Mouse (Mus musculus) lung, postnatal 0 days (tissue): ENCODE results near the gene Rmdn2. TPM values are rescaled to one million over a fixed set of nuclear protein-coding genes. Genes with fewer than 3 reads are reported as not detected.

Source experiments
- ATAC-seq: fragments of 200-750 bp; cut with Nextera tagmentation; 2 replicates; pipeline ENCODE4 v1.8.0; 2017; ENCODE audit warnings: moderate library complexity
- DNase-seq: peaks from one replicate; pipeline ENCODE4 v3.0.0-alpha.2; 2016; ENCODE audit warnings: low spot score
- H3K27ac ChIP-seq: fragments of 300-500 bp; sonication (generic); 2 replicates; pipeline ENCODE4 v1.5.1; 2014; ENCODE audit warnings: antibody characterized with exemption, mild to moderate bottlenecking, low read length, mixed read lengths
- H3K27me3 ChIP-seq: fragments of 300-500 bp; sonication (generic); replicated peaks from 2 replicates; pipeline ENCODE4 v1.6.1; 2014; ENCODE audit warnings: low read length, mixed read lengths; ENCODE audit not compliant: insufficient read depth
- H3K36me3 ChIP-seq: fragments of 300-500 bp; sonication (generic); 2 replicates; pipeline ENCODE4 v1.6.1; 2014; ENCODE audit warnings: low read length, mixed read lengths; ENCODE audit not compliant: insufficient read depth
- H3K4me1 ChIP-seq: fragments of 300-500 bp; sonication (generic); 2 replicates; pipeline ENCODE4 v1.6.1; 2014; ENCODE audit warnings: antibody characterized with exemption, low read depth, low read length, mixed read lengths; ENCODE audit not compliant: insufficient read depth
- H3K4me2 ChIP-seq: fragments of 300-500 bp; sonication (generic); replicated peaks from 2 replicates; pipeline ENCODE4 v1.6.1; 2014; ENCODE audit warnings: low read depth, mild to moderate bottlenecking, low read length, moderate library complexity, mixed read lengths
- H3K4me3 ChIP-seq: fragments of 300-500 bp; sonication (generic); 2 replicates; pipeline ENCODE4 v1.5.1; 2014; ENCODE audit warnings: low read depth, low read length
- H3K9ac ChIP-seq: fragments of 300-500 bp; sonication (generic); replicated peaks from 2 replicates; pipeline ENCODE4 v1.6.1; 2014; ENCODE audit warnings: low read depth, mild to moderate bottlenecking
- H3K9me3 ChIP-seq: fragments of 300-500 bp; sonication (generic); 2 replicates; pipeline ENCODE4 v1.6.1; 2016; ENCODE audit warnings: low read length, mixed read lengths
- CTCF ChIP-seq: IDR thresholded peaks from 2 replicates; pipeline ENCODE4 v1.5.1; 2016; ENCODE audit warnings: antibody characterized with exemption, mild to moderate bottlenecking
- EP300 ChIP-seq: IDR thresholded peaks from 2 replicates; pipeline ENCODE4 v1.6.1; 2016; ENCODE audit warnings: antibody characterized with exemption, mild to moderate bottlenecking, control low read depth
- WGBS: fragments of 180-500 bp; shearing (Covaris S2); extraction: QIAGEN DNeasy Blood & Tissue Kit; methylation state at CpG from one replicate; pipeline ENCODE4 v1.1.7; 2014; 5-methylcytosine and 5-hydroxymethylcytosine counted together
- polyA plus RNA-seq: library from polyadenylated mRNA; unstranded; fragments of >200 nt; fragmentation: Nextera tagmentation; extraction: Ambion mirVana; gene quantifications from 2 replicates; pipeline ENCODE4 v1.2.1, GENCODE M21; 2015

Rmdn2 gene
- 38.7 and 58.1 TPM in 2 replicates for polyA plus RNA-seq

- H3K36me3 ChIP-seq = no peaks in the 10 kb centered on the region
- no peaks in the 10 kb centered on the region for H3K4me1 ChIP-seq
- WGBS = 76% methylated on average over 4 of the region's 4 CpGs
These were observed at the start of gene Rmdn2 for GRCm38 (mm10) chr17:79611545-79611944. TSS of gene Rmdn2 (plus strand) at chr17:79611863.

GRCm38 (mm10) chr17:79563067-79563620, 48.5 kb upstream of the Rmdn2 start:
- peak; percentile 42 for DNase-seq
- no peaks in the 10 kb centered on the region for H3K36me3 ChIP-seq
- WGBS = 61% methylated on average over 7 of the region's 7 CpGs
- H3K4me3 ChIP-seq = no peak overlapping the region
- H3K27me3 ChIP-seq = no peaks in the 10 kb centered on the region
- TF ChIP-seq EP300 (no peak), CTCF (no peak)
- H3K27ac ChIP-seq = 0 out of 2 replicates have a peak overlapping the region, but pooled peaks have one; percentile 10
- H3K9ac ChIP-seq = no peak overlapping the region
- H3K9me3 ChIP-seq = peaks cover 9% of the 10 kb centered on the region
- no peak overlapping the region for H3K4me2 ChIP-seq
- H3K4me1 ChIP-seq = peaks cover 4% of the 10 kb centered on the region; the same call in 1 of the 2 replicates
- ATAC-seq = no peak

More at GRCm38 (mm10) chr17:79611545-79611944, at the start of gene Rmdn2:
- no peaks in the 10 kb centered on the region for H3K9me3 ChIP-seq
- peak within 1 kb of the TSS; percentile 76 for H3K27ac ChIP-seq
- ATAC-seq = no peak
- DNase-seq = no peak
- H3K27me3 ChIP-seq = no peaks in the 10 kb centered on the region
- H3K9ac ChIP-seq = no peak within 1 kb of the TSS
- TF ChIP-seq CTCF (no peak), EP300 (no peak)
- H3K4me3 ChIP-seq = no peak within 1 kb of the TSS
- H3K4me2 ChIP-seq = no peak within 1 kb of the TSS

- H3K9ac ChIP-seq = no peak overlapping the region
- H3K4me1 ChIP-seq = peaks cover 4% of the 10 kb centered on the region; the same call in 1 of the 2 replicates
- DNase-seq (no peak), ATAC-seq (no peak)
- no peak overlapping the region for H3K4me3 ChIP-seq
- H3K27ac ChIP-seq = 0 out of 2 replicates have a peak overlapping the region, but pooled peaks have one; percentile 10
- TF ChIP-seq EP300 = no peak
- TF ChIP-seq CTCF = no peak
- H3K36me3 ChIP-seq = no peaks in the 10 kb centered on the region
- WGBS = 50% methylated on average over 2 of the region's 2 CpGs
- H3K27me3 ChIP-seq = no peaks in the 10 kb centered on the region
- H3K9me3 ChIP-seq = peaks cover 9% of the 10 kb centered on the region
- no peak overlapping the region for H3K4me2 ChIP-seq
These were observed 47.9 kb upstream of the Rmdn2 start for GRCm38 (mm10) chr17:79563721-79564120.

- DNase-seq (peak; percentile 84), ATAC-seq (peak; percentile 94)
- Histone ChIP-seq H3K9me3 (no peaks in the 10 kb centered on the region; the same call in 1 of the 2 replicates), H3K4me2 (no peak overlapping the region), H3K27me3 (no peaks in the 10 kb centered on the region), H3K36me3 (no peaks in the 10 kb centered on the region), H3K9ac (no peak overlapping the region), H3K4me3 (no peak overlapping the region), H3K4me1 (peaks cover 4% of the 10 kb centered on the region; the same call in 1 of the 2 replicates), H3K27ac (peak overlapping the region; percentile 75)
- no peak for TF ChIP-seq CTCF
- peak; percentile 92 for TF ChIP-seq EP300
- 12% methylated on average over 9 of the region's 9 CpGs for WGBS
These were observed 46.3 kb upstream of the Rmdn2 start for GRCm38 (mm10) chr17:79565241-79565961.

- H3K36me3 ChIP-seq = no peaks in the 10 kb centered on the region
- H3K27ac ChIP-seq = no peak overlapping the region
- 76% methylated on average over 1 of the region's 1 CpGs for WGBS
- DNase-seq = peak; percentile 79
- H3K4me2 ChIP-seq = no peak overlapping the region
- no peak for TF ChIP-seq EP300
- peak; percentile 64 for TF ChIP-seq CTCF
- ATAC-seq = no peak
- no peak overlapping the region for H3K9ac ChIP-seq
- no peak overlapping the region for H3K4me3 ChIP-seq
- peaks cover 4% of the 10 kb centered on the region; the same call in 1 of the 2 replicates for H3K4me1 ChIP-seq
- no peaks in the 10 kb centered on the region for H3K9me3 ChIP-seq
- H3K27me3 ChIP-seq = no peaks in the 10 kb centered on the region
These were observed 43.3 kb upstream of the Rmdn2 start for GRCm38 (mm10) chr17:79568401-79568800.

- no peak for ATAC-seq
- H3K4me2 ChIP-seq = no peak overlapping the region
- H3K4me3 ChIP-seq = no peak overlapping the region
- no peaks in the 10 kb centered on the region for H3K4me1 ChIP-seq
- 70% methylated on average over 7 of the region's 7 CpGs for WGBS
- no peaks in the 10 kb centered on the region for H3K36me3 ChIP-seq
- no peak overlapping the region for H3K9ac ChIP-seq
- no peak overlapping the region for H3K27ac ChIP-seq
- H3K9me3 ChIP-seq = no peaks in the 10 kb centered on the region
- no peak for DNase-seq
- H3K27me3 ChIP-seq = no peaks in the 10 kb centered on the region
- no peak for TF ChIP-seq CTCF
- TF ChIP-seq EP300 = no peak
These were observed 33.3 kb upstream of the Rmdn2 start for GRCm38 (mm10) chr17:79578328-79578727.
